Mouse (Mus musculus) forebrain, embryonic 13.5 days (tissue): ENCODE data around the gene Tmcc3. TPM values are rescaled to one million over a fixed set of nuclear protein-coding genes. Genes with fewer than 3 reads are reported as not detected.

Source experiments
- ATAC-seq: fragments of 200-750 bp; cut with Nextera tagmentation; 2 replicates; pipeline ENCODE4 v1.8.0; 2017
- H3K27ac ChIP-seq: fragments of 300-500 bp; sonication (generic); 2 replicates; pipeline ENCODE4 v1.5.1; 2015; ENCODE audit warnings: inconsistent platforms, mild to moderate bottlenecking, moderate library complexity
- H3K27me3 ChIP-seq: fragments of 300-500 bp; sonication (generic); 2 replicates; pipeline ENCODE4 v1.6.1; 2015; ENCODE audit warnings: mild to moderate bottlenecking, inconsistent platforms
- H3K36me3 ChIP-seq: fragments of 300-500 bp; sonication (generic); 2 replicates; pipeline ENCODE4 v1.6.1; 2015; ENCODE audit warnings: mild to moderate bottlenecking, inconsistent platforms; ENCODE audit not compliant: poor library complexity, severe bottlenecking
- H3K4me1 ChIP-seq: fragments of 300-500 bp; sonication (generic); 2 replicates; pipeline ENCODE4 v1.6.1; 2015; ENCODE audit warnings: inconsistent platforms
- H3K4me2 ChIP-seq: fragments of 300-500 bp; sonication (generic); 2 replicates; pipeline ENCODE4 v1.6.1; 2015; ENCODE audit warnings: inconsistent platforms, mild to moderate bottlenecking, moderate library complexity
- H3K4me3 ChIP-seq: fragments of 300-500 bp; sonication (generic); 2 replicates; pipeline ENCODE4 v1.5.1; 2015; ENCODE audit warnings: mild to moderate bottlenecking, inconsistent platforms
- H3K9ac ChIP-seq: fragments of 300-500 bp; sonication (generic); 2 replicates; pipeline ENCODE4 v1.6.1; 2015; ENCODE audit warnings: mild to moderate bottlenecking, inconsistent platforms
- H3K9me3 ChIP-seq: fragments of 300-500 bp; sonication (generic); replicated peaks from 2 replicates; pipeline ENCODE4 v1.6.1; 2016; ENCODE audit warnings: inconsistent platforms
- WGBS: fragments of 180-500 bp; shearing (Covaris S2); methylation state at CpG from one replicate; pipeline ENCODE4 v1.1.7; 2015; 5-methylcytosine and 5-hydroxymethylcytosine counted together
- polyA plus RNA-seq: library from polyadenylated mRNA; unstranded; fragments of >200 nt; fragmentation: Nextera tagmentation; extraction: Ambion mirVana; gene quantifications from 2 replicates; pipeline ENCODE4 v1.2.1, GENCODE M21; 2015

The Tmcc3 gene
- polyA plus RNA-seq, 1 experiment from 2014 or later = 3.7 TPM

GRCm38 (mm10) chr10:94335047-94335446 lies 23.3 kb downstream of the Tmcc3 start:
- Histone ChIP-seq H3K4me3 (no peak overlapping the region), H3K9me3 (no peaks in the 10 kb centered on the region), H3K27ac (no peak overlapping the region), H3K27me3 (no peaks in the 10 kb centered on the region), H3K9ac (no peak overlapping the region), H3K4me1 (peaks cover 5% of the 10 kb centered on the region), H3K4me2 (no peak overlapping the region), H3K36me3 (no peaks in the 10 kb centered on the region)
- WGBS = 82% methylated on average over 10 of the region's 10 CpGs
- ATAC-seq = no peak

GRCm38 (mm10) chr10:94336071-94336470 lies 24.3 kb downstream of the Tmcc3 start:
- ATAC-seq = no peak
- no peak overlapping the region for H3K4me3 ChIP-seq
- no peaks in the 10 kb centered on the region for H3K36me3 ChIP-seq
- H3K9ac ChIP-seq = no peak overlapping the region
- no peaks in the 10 kb centered on the region for H3K27me3 ChIP-seq
- H3K27ac ChIP-seq = no peak overlapping the region
- no peak overlapping the region for H3K4me2 ChIP-seq
- no peaks in the 10 kb centered on the region for H3K4me1 ChIP-seq
- 94% methylated on average over 6 of the region's 6 CpGs for WGBS
- no peaks in the 10 kb centered on the region for H3K9me3 ChIP-seq

GRCm38 (mm10) chr10:94341501-94341900 lies 29.8 kb downstream of the Tmcc3 start:
- no peaks in the 10 kb centered on the region for H3K9me3 ChIP-seq
- H3K36me3 ChIP-seq = no peaks in the 10 kb centered on the region
- H3K27ac ChIP-seq = no peak overlapping the region
- no peaks in the 10 kb centered on the region for H3K4me1 ChIP-seq
- H3K27me3 ChIP-seq = no peaks in the 10 kb centered on the region
- H3K9ac ChIP-seq = no peak overlapping the region
- no peak overlapping the region for H3K4me3 ChIP-seq
- H3K4me2 ChIP-seq = no peak overlapping the region
- no peak for ATAC-seq
- 69% methylated on average over 17 of the region's 17 CpGs for WGBS

GRCm38 (mm10) chr10:94342256-94342655 lies 30.5 kb downstream of the Tmcc3 start:
- Histone ChIP-seq H3K27ac (no peak overlapping the region), H3K9me3 (no peaks in the 10 kb centered on the region), H3K4me2 (no peak overlapping the region), H3K27me3 (no peaks in the 10 kb centered on the region), H3K4me1 (no peaks in the 10 kb centered on the region), H3K9ac (no peak overlapping the region), H3K36me3 (no peaks in the 10 kb centered on the region), H3K4me3 (no peak overlapping the region)
- 74% methylated on average over 7 of the region's 7 CpGs for WGBS
- ATAC-seq = no peak

GRCm38 (mm10) chr10:94343581-94343980 lies 31.8 kb downstream of the Tmcc3 start:
- Histone ChIP-seq H3K27me3 (no peaks in the 10 kb centered on the region), H3K9me3 (no peaks in the 10 kb centered on the region), H3K4me3 (no peak overlapping the region), H3K4me1 (no peaks in the 10 kb centered on the region), H3K4me2 (no peak overlapping the region), H3K9ac (no peak overlapping the region), H3K27ac (no peak overlapping the region), H3K36me3 (no peaks in the 10 kb centered on the region)
- no peak for ATAC-seq
- 90% methylated on average over 7 of the region's 7 CpGs for WGBS

- Histone ChIP-seq H3K9me3 (no peaks in the 10 kb centered on the region), H3K4me2 (no peak overlapping the region), H3K36me3 (no peaks in the 10 kb centered on the region), H3K4me3 (no peak overlapping the region), H3K4me1 (no peaks in the 10 kb centered on the region), H3K9ac (no peak overlapping the region), H3K27ac (no peak overlapping the region), H3K27me3 (no peaks in the 10 kb centered on the region)
- WGBS = 57% methylated on average over 22 of the region's 22 CpGs
- no peak for ATAC-seq
These were observed 33.1 kb downstream of the Tmcc3 start for GRCm38 (mm10) chr10:94344631-94345417.

GRCm38 (mm10) chr10:94345509-94346252 lies 33.9 kb downstream of the Tmcc3 start:
- Histone ChIP-seq H3K27ac (no peak overlapping the region), H3K27me3 (no peaks in the 10 kb centered on the region), H3K4me2 (no peak overlapping the region), H3K9ac (no peak overlapping the region), H3K4me1 (no peaks in the 10 kb centered on the region), H3K9me3 (no peaks in the 10 kb centered on the region), H3K4me3 (no peak overlapping the region), H3K36me3 (no peaks in the 10 kb centered on the region)
- no peak for ATAC-seq
- WGBS = 89% methylated on average over 7 of the region's 7 CpGs

- no peak overlapping the region for H3K27ac ChIP-seq
- no peak overlapping the region for H3K9ac ChIP-seq
- H3K4me3 ChIP-seq = no peak overlapping the region
- no peaks in the 10 kb centered on the region for H3K9me3 ChIP-seq
- no peak overlapping the region for H3K4me2 ChIP-seq
- no peaks in the 10 kb centered on the region for H3K36me3 ChIP-seq
- WGBS = 94% methylated on average over 7 of the region's 7 CpGs
- no peaks in the 10 kb centered on the region for H3K4me1 ChIP-seq
- no peak for ATAC-seq
- H3K27me3 ChIP-seq = no peaks in the 10 kb centered on the region
These were observed 34.8 kb downstream of the Tmcc3 start for GRCm38 (mm10) chr10:94346596-94346995.

GRCm38 (mm10) chr10:94347296-94347695 lies 35.5 kb downstream of the Tmcc3 start:
- ATAC-seq = no peak
- Histone ChIP-seq H3K9ac (no peak overlapping the region), H3K4me3 (no peak overlapping the region), H3K4me1 (no peaks in the 10 kb centered on the region), H3K27ac (no peak overlapping the region), H3K4me2 (no peak overlapping the region), H3K9me3 (no peaks in the 10 kb centered on the region), H3K36me3 (no peaks in the 10 kb centered on the region), H3K27me3 (no peaks in the 10 kb centered on the region)
- WGBS = 75% methylated on average over 10 of the region's 10 CpGs

- Histone ChIP-seq H3K27ac (no peak overlapping the region), H3K4me1 (no peaks in the 10 kb centered on the region), H3K4me3 (no peak overlapping the region), H3K9ac (no peak overlapping the region), H3K4me2 (no peak overlapping the region), H3K27me3 (no peaks in the 10 kb centered on the region), H3K9me3 (no peaks in the 10 kb centered on the region), H3K36me3 (no peaks in the 10 kb centered on the region)
- WGBS = 95% methylated on average over 10 of the region's 10 CpGs
- ATAC-seq = no peak
These were observed 36.2 kb downstream of the Tmcc3 start for GRCm38 (mm10) chr10:94347959-94348358.

GRCm38 (mm10) chr10:94350207-94350606 lies 38.5 kb downstream of the Tmcc3 start:
- no peaks in the 10 kb centered on the region for H3K27me3 ChIP-seq
- H3K9ac ChIP-seq = no peak overlapping the region
- H3K9me3 ChIP-seq = no peaks in the 10 kb centered on the region
- no peaks in the 10 kb centered on the region for H3K4me1 ChIP-seq
- ATAC-seq = no peak
- no peak overlapping the region for H3K4me2 ChIP-seq
- H3K36me3 ChIP-seq = no peaks in the 10 kb centered on the region
- H3K27ac ChIP-seq = no peak overlapping the region
- H3K4me3 ChIP-seq = no peak overlapping the region
- 66% methylated on average over 5 of the region's 5 CpGs for WGBS

- Histone ChIP-seq H3K4me3 (no peak overlapping the region), H3K4me2 (no peak overlapping the region), H3K27me3 (no peaks in the 10 kb centered on the region), H3K9me3 (no peaks in the 10 kb centered on the region), H3K9ac (no peak overlapping the region), H3K4me1 (no peaks in the 10 kb centered on the region), H3K27ac (no peak overlapping the region), H3K36me3 (no peaks in the 10 kb centered on the region)
- WGBS = 84% methylated on average over 11 of the region's 11 CpGs
- ATAC-seq = no peak
These were observed 39.3 kb downstream of the Tmcc3 start for GRCm38 (mm10) chr10:94350896-94351661.
